Mouse (Mus musculus): ENCODE results near the gene Mtch2. TPM values are rescaled to one million over a fixed set of nuclear protein-coding genes. Genes with fewer than 3 reads are reported as not detected.

Mtch2 gene
- polyA plus RNA-seq, 1 experiment from 2014 or later = 234 TPM

- no peak overlapping the region for H3K4me2 ChIP-seq (replicated peaks; ENCODE audit: low read depth, low read length)
- no peak for ATAC-seq (ENCODE audit: insufficient number of reproducible peaks, insufficient read depth, low FRiP score, low read depth)
These were observed 24.4 kb downstream of the Mtch2 start for GRCm38 (mm10) chr2:90871180-90871961.

GRCm38 (mm10) chr2:90874025-90874424 is 27.1 kb downstream of the Mtch2 start:
- no peak for ATAC-seq (ENCODE audit: insufficient number of reproducible peaks, insufficient read depth, low FRiP score, low read depth)
- WGBS = 78% methylated on average over 1 of the region's 1 CpGs
- Histone ChIP-seq H3K9ac (replicated peaks; ENCODE audit: low read depth, low read length) (no peak overlapping the region), H3K4me3 (ENCODE audit: low read depth, low read length) (no peak overlapping the region), H3K27ac (ENCODE audit: low read length) (no peak overlapping the region), H3K4me1 (ENCODE audit: control insufficient read depth, insufficient read depth, low read length) (peaks cover 14% of the 10 kb centered on the region), H3K4me2 (replicated peaks; ENCODE audit: low read depth, low read length) (no peak overlapping the region), H3K27me3 (ENCODE audit: control insufficient read depth, insufficient read depth, low read length) (no peaks in the 10 kb centered on the region), H3K36me3 (ENCODE audit: control insufficient read depth, insufficient read depth, low read length) (no peaks in the 10 kb centered on the region), H3K9me3 (ENCODE audit: control insufficient read depth, low read depth, low read length) (no peaks in the 10 kb centered on the region)

More at GRCm38 (mm10) chr2:90871180-90871961, 24.4 kb downstream of the Mtch2 start:
- Histone ChIP-seq H3K36me3 (ENCODE audit: control insufficient read depth, insufficient read depth, low read length) (peaks cover 13% of the 10 kb centered on the region; the same call in 1 of the 2 replicates), H3K27ac (ENCODE audit: low read length) (no peak overlapping the region; the same call in 1 of the 2 replicates), H3K9ac (replicated peaks; ENCODE audit: low read depth, low read length) (no peak overlapping the region), H3K4me1 (ENCODE audit: control insufficient read depth, insufficient read depth, low read length) (peaks cover 14% of the 10 kb centered on the region), H3K27me3 (ENCODE audit: control insufficient read depth, insufficient read depth, low read length) (no peaks in the 10 kb centered on the region), H3K4me3 (ENCODE audit: low read depth, low read length) (no peak overlapping the region), H3K9me3 (ENCODE audit: control insufficient read depth, low read depth, low read length) (no peaks in the 10 kb centered on the region)
- 68% methylated on average over 8 of the region's 8 CpGs for whole genome bisulfite sequencing

DNA sequence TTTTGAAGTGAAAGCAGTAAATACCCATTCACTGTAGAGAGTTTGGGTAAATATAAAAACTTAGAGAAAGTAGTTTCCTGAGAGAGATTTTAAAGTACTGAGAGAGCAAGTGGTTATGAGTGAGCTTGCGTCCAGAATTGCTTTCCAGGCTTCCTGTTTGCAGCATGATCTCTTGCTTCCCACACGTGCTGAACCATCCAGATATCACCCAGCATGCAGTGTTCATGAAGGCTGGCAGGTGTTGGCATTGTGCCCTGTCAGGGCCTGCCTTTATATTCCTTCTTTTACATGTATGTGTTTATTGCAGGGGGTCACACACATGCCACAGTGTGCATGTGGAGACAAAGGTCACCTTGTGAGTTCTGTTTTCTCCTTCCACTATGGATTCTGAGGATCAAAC is 28.3 kb downstream of the Mtch2 start:
- no peak for ATAC-seq (ENCODE audit: insufficient number of reproducible peaks, insufficient read depth, low FRiP score, low read depth)
- H3K4me2 ChIP-seq (replicated peaks; ENCODE audit: low read depth, low read length) = no peak overlapping the region
- no peaks in the 10 kb centered on the region for H3K9me3 ChIP-seq (ENCODE audit: control insufficient read depth, low read depth, low read length)
- peaks cover 9% of the 10 kb centered on the region for H3K4me1 ChIP-seq (ENCODE audit: control insufficient read depth, insufficient read depth, low read length)
- no peak overlapping the region for H3K4me3 ChIP-seq (ENCODE audit: low read depth, low read length)
- 73% methylated on average over 2 of the region's 2 CpGs for WGBS
- H3K9ac ChIP-seq (replicated peaks; ENCODE audit: low read depth, low read length) = no peak overlapping the region
- no peak overlapping the region for H3K27ac ChIP-seq (ENCODE audit: low read length)
- no peaks in the 10 kb centered on the region for H3K27me3 ChIP-seq (ENCODE audit: control insufficient read depth, insufficient read depth, low read length)
- H3K36me3 ChIP-seq (ENCODE audit: control insufficient read depth, insufficient read depth, low read length) = no peaks in the 10 kb centered on the region

- Histone ChIP-seq H3K4me1 (ENCODE audit: control insufficient read depth, insufficient read depth, low read length) (no peaks in the 10 kb centered on the region), H3K27ac (ENCODE audit: low read length) (no peak overlapping the region), H3K36me3 (ENCODE audit: control insufficient read depth, insufficient read depth, low read length) (no peaks in the 10 kb centered on the region), H3K9me3 (ENCODE audit: control insufficient read depth, low read depth, low read length) (no peaks in the 10 kb centered on the region), H3K4me3 (ENCODE audit: low read depth, low read length) (no peak overlapping the region), H3K27me3 (ENCODE audit: control insufficient read depth, insufficient read depth, low read length) (no peaks in the 10 kb centered on the region), H3K9ac (replicated peaks; ENCODE audit: low read depth, low read length) (no peak overlapping the region), H3K4me2 (replicated peaks; ENCODE audit: low read depth, low read length) (no peak overlapping the region)
- peak; percentile 33; the same call in 1 of the 2 replicates for ATAC-seq (ENCODE audit: insufficient number of reproducible peaks, insufficient read depth, low FRiP score, low read depth)
- WGBS = 61% methylated on average over 5 of the region's 5 CpGs
These were observed 30.8 kb downstream of the Mtch2 start for GRCm38 (mm10) chr2:90877584-90878259.

GRCm38 (mm10) chr2:90879419-90879818 is 32.5 kb downstream of the Mtch2 start:
- H3K4me3 ChIP-seq (ENCODE audit: low read depth, low read length) = no peak overlapping the region
- no peak for ATAC-seq (ENCODE audit: insufficient number of reproducible peaks, insufficient read depth, low FRiP score, low read depth)
- H3K4me1 ChIP-seq (ENCODE audit: control insufficient read depth, insufficient read depth, low read length) = no peaks in the 10 kb centered on the region
- no peak overlapping the region for H3K4me2 ChIP-seq (replicated peaks; ENCODE audit: low read depth, low read length)
- no peaks in the 10 kb centered on the region for H3K36me3 ChIP-seq (ENCODE audit: control insufficient read depth, insufficient read depth, low read length)
- H3K27ac ChIP-seq (ENCODE audit: low read length) = no peak overlapping the region
- H3K27me3 ChIP-seq (ENCODE audit: control insufficient read depth, insufficient read depth, low read length) = no peaks in the 10 kb centered on the region
- H3K9ac ChIP-seq (replicated peaks; ENCODE audit: low read depth, low read length) = no peak overlapping the region
- no peaks in the 10 kb centered on the region for H3K9me3 ChIP-seq (ENCODE audit: control insufficient read depth, low read depth, low read length)

DNA sequence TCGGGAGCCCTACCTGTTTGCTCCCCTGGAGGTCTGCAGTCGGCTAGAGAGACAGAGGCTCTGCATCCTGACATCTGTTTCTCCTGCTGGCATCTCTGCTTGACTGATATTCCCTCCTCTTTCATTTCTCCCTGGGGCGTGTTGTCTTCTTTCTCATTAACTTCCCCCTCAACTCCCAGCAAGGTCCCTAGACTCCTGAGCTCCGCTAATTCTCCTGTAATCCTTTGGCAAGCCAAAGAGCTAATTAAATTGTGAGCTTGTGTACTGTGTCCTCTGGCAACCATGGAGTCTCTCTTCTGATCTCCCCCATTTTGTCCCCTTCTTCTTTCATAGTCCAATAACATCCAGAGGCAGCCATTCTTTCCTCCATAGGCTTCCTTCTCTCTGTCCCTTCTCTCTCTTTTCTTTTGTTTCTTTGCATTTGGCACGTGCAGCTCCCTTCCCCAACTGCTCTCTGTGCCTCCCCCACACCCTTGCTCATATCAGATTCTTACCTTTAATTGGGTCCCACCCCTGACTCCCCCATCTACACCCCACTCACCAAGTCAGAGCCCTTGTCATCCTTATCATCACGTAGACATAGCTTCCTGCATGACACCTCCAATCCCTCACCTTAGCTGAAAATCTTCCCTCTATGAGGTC is 33.3 kb downstream of the Mtch2 start:
- Histone ChIP-seq H3K4me1 (ENCODE audit: control insufficient read depth, insufficient read depth, low read length) (no peaks in the 10 kb centered on the region), H3K9me3 (ENCODE audit: control insufficient read depth, low read depth, low read length) (no peaks in the 10 kb centered on the region), H3K27ac (ENCODE audit: low read length) (no peak overlapping the region), H3K4me2 (replicated peaks; ENCODE audit: low read depth, low read length) (no peak overlapping the region), H3K4me3 (ENCODE audit: low read depth, low read length) (no peak overlapping the region), H3K9ac (replicated peaks; ENCODE audit: low read depth, low read length) (no peak overlapping the region), H3K27me3 (ENCODE audit: control insufficient read depth, insufficient read depth, low read length) (no peaks in the 10 kb centered on the region), H3K36me3 (ENCODE audit: control insufficient read depth, insufficient read depth, low read length) (no peaks in the 10 kb centered on the region)
- ATAC-seq (ENCODE audit: insufficient number of reproducible peaks, insufficient read depth, low FRiP score, low read depth) = no peak
- WGBS = 40% methylated on average over 6 of the region's 6 CpGs

DNA sequence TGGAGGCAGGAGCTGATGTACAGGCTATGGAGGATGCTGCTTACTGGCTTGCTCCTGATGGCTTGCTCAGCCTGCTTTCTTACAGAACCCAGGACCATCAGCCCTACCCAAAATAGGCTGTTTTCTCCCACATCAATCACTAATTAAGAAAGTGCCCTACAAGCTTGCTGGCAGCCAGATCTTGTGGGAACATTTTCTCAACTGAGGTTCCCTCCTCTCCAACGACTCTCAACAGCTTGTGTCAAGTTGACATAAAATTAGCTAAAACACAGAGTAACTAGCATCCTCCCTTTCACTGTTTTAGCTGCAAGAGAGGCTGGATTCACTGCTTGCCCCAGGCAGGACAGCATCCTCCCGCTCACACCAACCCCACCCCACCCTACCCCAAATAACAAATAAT is 34.9 kb downstream of the Mtch2 start:
- Histone ChIP-seq H3K9ac (replicated peaks; ENCODE audit: low read depth, low read length) (no peak overlapping the region), H3K4me2 (replicated peaks; ENCODE audit: low read depth, low read length) (no peak overlapping the region), H3K4me1 (ENCODE audit: control insufficient read depth, insufficient read depth, low read length) (0 out of 2 replicates have a peak, but pooled peaks cover 3% of the 10 kb centered on the region), H3K27ac (ENCODE audit: low read length) (no peak overlapping the region), H3K36me3 (ENCODE audit: control insufficient read depth, insufficient read depth, low read length) (no peaks in the 10 kb centered on the region), H3K4me3 (ENCODE audit: low read depth, low read length) (no peak overlapping the region), H3K27me3 (ENCODE audit: control insufficient read depth, insufficient read depth, low read length) (no peaks in the 10 kb centered on the region), H3K9me3 (ENCODE audit: control insufficient read depth, low read depth, low read length) (no peaks in the 10 kb centered on the region)
- no peak for ATAC-seq (ENCODE audit: insufficient number of reproducible peaks, insufficient read depth, low FRiP score, low read depth)
- 85% methylated on average over 2 of the region's 2 CpGs for WGBS

GRCm38 (mm10) chr2:90885218-90886041 is 38.5 kb downstream of the Mtch2 start, which contains the start of gene C1qtnf4:
C1qtnf4 (plus strand) TSS chr2:90885860.
- ATAC-seq (ENCODE audit: insufficient number of reproducible peaks, insufficient read depth, low FRiP score, low read depth) = peak; percentile 19; the same call in 1 of the 2 replicates
- Histone ChIP-seq H3K36me3 (ENCODE audit: control insufficient read depth, insufficient read depth, low read length) (no peaks in the 10 kb centered on the region), H3K27me3 (ENCODE audit: control insufficient read depth, insufficient read depth, low read length) (peaks cover 16% of the 10 kb centered on the region; the same call in 1 of the 2 replicates)

More at GRCm38 (mm10) chr2:90885218-90886041, 38.5 kb downstream of the Mtch2 start, which contains the start of gene C1qtnf4:
- Histone ChIP-seq H3K4me1 (ENCODE audit: control insufficient read depth, insufficient read depth, low read length) (0 out of 2 replicates have a peak, but pooled peaks cover 3% of the 10 kb centered on the region), H3K9me3 (ENCODE audit: control insufficient read depth, low read depth, low read length) (no peaks in the 10 kb centered on the region), H3K27ac (ENCODE audit: low read length) (no peak within 1 kb of the TSS), H3K4me2 (replicated peaks; ENCODE audit: low read depth, low read length) (peak within 1 kb of the TSS; percentile 88), H3K4me3 (ENCODE audit: low read depth, low read length) (peak within 1 kb of the TSS; percentile 47), H3K9ac (replicated peaks; ENCODE audit: low read depth, low read length) (peak within 1 kb of the TSS; percentile 33)
- 1% methylated on average over 45 of the region's 45 CpGs for WGBS

All from stomach, embryonic 14.5 days (tissue).